Mouse (Mus musculus): Measurements from ENCODE around the gene Tmem88. TPM values are rescaled to one million over a fixed set of nuclear protein-coding genes. Genes with fewer than 3 reads are reported as not detected.

Tmem88 gene
- polyA plus RNA-seq (2015; fragmentation: Nextera tagmentation; extraction: Ambion mirVana): 96.5 and 101 TPM in 2 replicates

DNA sequence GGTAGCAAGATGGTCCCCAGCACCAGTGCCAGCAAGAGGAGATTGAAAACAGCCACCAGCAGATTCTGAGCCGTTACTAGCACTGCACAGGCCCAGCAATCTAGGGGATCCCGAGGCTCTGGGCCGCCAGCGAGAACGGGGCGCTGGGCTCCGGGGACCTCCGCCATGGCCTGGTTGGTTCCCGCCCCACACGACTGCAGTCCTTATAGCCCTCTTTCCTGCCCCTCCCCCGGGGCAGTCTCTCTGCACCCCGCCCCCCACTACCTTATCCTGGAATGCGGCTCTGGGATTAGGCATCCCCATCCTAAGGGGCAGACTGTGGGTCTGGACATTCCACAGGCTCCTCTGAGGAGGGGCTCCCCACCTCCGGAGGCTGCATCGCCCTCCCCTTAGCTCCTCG lies at the start of gene Tmem88:
Gene Tmem88, minus strand, starts transcription at position 176 of the 400 bp plus-strand sequence.
- no peaks in the 10 kb centered on the region for H3K9me3 ChIP-seq (ENCODE audit: low read length)
- H3K4me1 ChIP-seq (ENCODE audit: insufficient read depth, low read depth, low read length): peaks cover 10% of the 10 kb centered on the region
- ATAC-seq: peak; percentile 3; the same call in 1 of the 2 replicates
- peak; percentile 48; the same call in 1 of the 2 replicates for TF ChIP-seq EP300 (IDR thresholded peaks at IDR 0.05)
- no peak for TF ChIP-seq CTCF (IDR thresholded peaks at IDR 0.05)
- DNase-seq (ENCODE audit: low spot score): peak; percentile 65
- peak within 1 kb of the TSS; percentile 84 for H3K9ac ChIP-seq (replicated peaks; ENCODE audit: low read depth)
- H3K27ac ChIP-seq (ENCODE audit: low read length): peak within 1 kb of the TSS; percentile 94
- no peaks in the 10 kb centered on the region for H3K27me3 ChIP-seq (replicated peaks; ENCODE audit: insufficient read depth, low read length)
- peak within 1 kb of the TSS; percentile 76 for H3K4me2 ChIP-seq (replicated peaks; ENCODE audit: low read depth, low read length)
- peaks cover 10% of the 10 kb centered on the region; the same call in 1 of the 2 replicates for H3K36me3 ChIP-seq (ENCODE audit: insufficient read depth, low read length)
- peak within 1 kb of the TSS; percentile 40 for H3K4me3 ChIP-seq (ENCODE audit: low read depth, low read length)
- WGBS: 17% methylated on average over 11 of the region's 16 CpGs

DNA sequence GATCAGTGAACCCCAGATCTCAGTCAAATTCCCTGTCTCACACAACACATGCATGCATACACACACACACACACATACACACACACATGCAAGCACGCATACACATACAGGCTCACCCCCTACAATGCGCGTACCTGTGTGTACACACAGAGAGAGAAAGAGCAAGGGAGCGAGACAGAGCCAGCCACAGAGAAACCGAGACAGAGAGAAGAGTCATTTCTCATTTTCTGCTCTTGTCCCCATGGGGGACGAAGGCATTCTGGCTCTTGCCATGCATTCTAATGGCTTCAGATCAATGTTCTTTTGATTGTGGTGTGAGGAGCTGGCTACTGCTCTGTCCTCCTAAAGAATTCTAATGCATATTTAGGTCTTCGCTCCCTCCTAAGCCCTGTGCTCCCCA lies 49.3 kb upstream of the Tmem88 start:
- Histone ChIP-seq H3K27me3 (replicated peaks; ENCODE audit: insufficient read depth, low read length) (no peaks in the 10 kb centered on the region), H3K4me3 (ENCODE audit: low read depth, low read length) (no peak overlapping the region), H3K4me1 (ENCODE audit: insufficient read depth, low read depth, low read length) (no peaks in the 10 kb centered on the region; the same call in 1 of the 2 replicates), H3K27ac (ENCODE audit: low read length) (no peak overlapping the region), H3K36me3 (ENCODE audit: insufficient read depth, low read length) (no peaks in the 10 kb centered on the region), H3K4me2 (replicated peaks; ENCODE audit: low read depth, low read length) (no peak overlapping the region), H3K9ac (replicated peaks; ENCODE audit: low read depth) (no peak overlapping the region), H3K9me3 (ENCODE audit: low read length) (no peaks in the 10 kb centered on the region)
- ATAC-seq (no peak), DNase-seq (ENCODE audit: low spot score) (no peak)
- TF ChIP-seq EP300 (IDR thresholded peaks at IDR 0.05) (no peak), CTCF (IDR thresholded peaks at IDR 0.05) (no peak)
- WGBS: 91% methylated on average over 7 of the region's 7 CpGs

DNA sequence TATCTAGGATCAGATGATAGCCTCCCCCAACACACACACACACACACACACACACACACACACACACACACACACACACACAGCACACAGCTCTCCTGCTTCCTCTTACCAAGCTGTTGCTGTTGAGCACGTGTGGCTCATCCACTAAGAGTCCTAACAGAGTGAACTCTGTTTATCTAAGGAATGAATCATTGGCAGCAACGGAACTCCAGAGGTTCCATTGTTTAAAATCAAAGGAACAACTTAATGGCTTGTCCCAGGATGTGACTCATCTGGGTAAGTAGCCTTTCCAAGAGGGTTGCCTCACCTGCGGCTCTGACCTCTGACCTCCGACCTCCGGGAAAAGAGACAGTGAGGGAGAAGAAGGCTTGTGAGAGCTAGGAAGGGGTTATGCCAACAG lies 45.3 kb upstream of the Tmem88 start:
- ATAC-seq (peak; percentile 98), DNase-seq (ENCODE audit: low spot score) (peak; percentile 94)
- Histone ChIP-seq H3K4me1 (ENCODE audit: insufficient read depth, low read depth, low read length) (no peaks in the 10 kb centered on the region; the same call in 1 of the 2 replicates), H3K27ac (ENCODE audit: low read length) (no peak overlapping the region; the same call in 1 of the 2 replicates), H3K27me3 (replicated peaks; ENCODE audit: insufficient read depth, low read length) (no peaks in the 10 kb centered on the region), H3K9me3 (ENCODE audit: low read length) (no peaks in the 10 kb centered on the region), H3K4me3 (ENCODE audit: low read depth, low read length) (no peak overlapping the region), H3K4me2 (replicated peaks; ENCODE audit: low read depth, low read length) (no peak overlapping the region), H3K9ac (replicated peaks; ENCODE audit: low read depth) (no peak overlapping the region), H3K36me3 (ENCODE audit: insufficient read depth, low read length) (no peaks in the 10 kb centered on the region)
- peak; percentile 96 for TF ChIP-seq EP300 (IDR thresholded peaks at IDR 0.05)
- no peak for TF ChIP-seq CTCF (IDR thresholded peaks at IDR 0.05)
- 11% methylated on average over 5 of the region's 5 CpGs for WGBS

DNA sequence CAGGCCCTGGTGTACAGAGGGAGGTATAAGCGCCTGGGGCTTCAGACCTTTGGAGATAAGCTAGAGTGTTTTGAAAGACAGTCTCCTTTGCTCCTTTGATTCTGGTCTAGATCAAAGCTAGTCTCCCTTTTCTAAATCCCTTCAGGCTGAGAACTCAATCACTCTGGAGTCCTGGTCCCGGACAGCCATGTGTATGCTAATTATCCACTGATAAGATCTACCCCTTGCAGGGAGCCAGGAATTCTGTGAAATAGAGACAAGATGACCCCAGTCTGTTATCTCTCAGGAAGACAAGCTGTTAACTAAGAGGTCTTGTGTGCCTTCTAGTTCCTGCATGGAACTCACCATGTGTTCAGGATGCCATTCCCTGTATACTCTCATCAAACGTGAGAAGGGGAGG lies 39.3 kb upstream of the Tmem88 start:
- H3K9ac ChIP-seq (replicated peaks; ENCODE audit: low read depth): no peak overlapping the region
- H3K4me1 ChIP-seq (ENCODE audit: insufficient read depth, low read depth, low read length): peaks cover under 1% of the 10 kb centered on the region; the same call in 1 of the 2 replicates
- ATAC-seq: no peak
- no peak overlapping the region for H3K4me2 ChIP-seq (replicated peaks; ENCODE audit: low read depth, low read length)
- H3K27ac ChIP-seq (ENCODE audit: low read length): no peak overlapping the region
- 47% methylated on average over 3 of the region's 3 CpGs for WGBS
- no peaks in the 10 kb centered on the region for H3K27me3 ChIP-seq (replicated peaks; ENCODE audit: insufficient read depth, low read length)
- H3K36me3 ChIP-seq (ENCODE audit: insufficient read depth, low read length): no peaks in the 10 kb centered on the region
- TF ChIP-seq EP300 (IDR thresholded peaks at IDR 0.05): no peak
- no peak for TF ChIP-seq CTCF (IDR thresholded peaks at IDR 0.05)
- H3K9me3 ChIP-seq (ENCODE audit: low read length): no peaks in the 10 kb centered on the region
- no peak for DNase-seq (ENCODE audit: low spot score)
- no peak overlapping the region for H3K4me3 ChIP-seq (ENCODE audit: low read depth, low read length)

DNA sequence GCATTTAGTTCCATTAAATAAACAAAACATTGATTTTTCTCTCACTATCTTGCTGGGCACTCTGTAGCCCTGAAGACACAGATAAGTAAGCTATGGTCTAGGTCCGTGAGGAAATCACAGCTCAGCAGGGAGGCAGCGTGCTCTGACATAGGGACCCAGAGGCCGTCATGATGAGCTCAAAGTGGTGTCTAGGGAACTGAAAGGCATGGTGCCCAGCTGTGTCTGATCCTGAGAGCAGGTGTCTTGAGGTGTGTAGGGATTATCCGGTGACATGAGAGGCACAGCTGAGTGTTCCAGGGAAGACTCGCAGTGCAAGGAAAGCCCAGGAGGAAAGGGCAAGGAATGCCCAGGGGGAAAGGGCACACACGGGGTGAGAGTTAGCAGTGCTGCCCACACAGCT lies 35.2 kb upstream of the Tmem88 start:
- Histone ChIP-seq H3K9ac (replicated peaks; ENCODE audit: low read depth) (no peak overlapping the region), H3K4me2 (replicated peaks; ENCODE audit: low read depth, low read length) (no peak overlapping the region), H3K4me1 (ENCODE audit: insufficient read depth, low read depth, low read length) (0 out of 2 replicates have a peak, but pooled peaks cover 2% of the 10 kb centered on the region), H3K27me3 (replicated peaks; ENCODE audit: insufficient read depth, low read length) (no peaks in the 10 kb centered on the region), H3K36me3 (ENCODE audit: insufficient read depth, low read length) (no peaks in the 10 kb centered on the region), H3K27ac (ENCODE audit: low read length) (no peak overlapping the region), H3K9me3 (ENCODE audit: low read length) (no peaks in the 10 kb centered on the region), H3K4me3 (ENCODE audit: low read depth, low read length) (no peak overlapping the region)
- no peak for TF ChIP-seq EP300 (IDR thresholded peaks at IDR 0.05)
- WGBS: 53% methylated on average over 6 of the region's 6 CpGs
- ATAC-seq (no peak), DNase-seq (ENCODE audit: low spot score) (no peak)

- TF ChIP-seq EP300 (IDR thresholded peaks at IDR 0.05) (no peak), CTCF (IDR thresholded peaks at IDR 0.05) (no peak)
- H3K9ac ChIP-seq (replicated peaks; ENCODE audit: low read depth): no peak overlapping the region
- H3K4me2 ChIP-seq (replicated peaks; ENCODE audit: low read depth, low read length): 0 out of 2 replicates have a peak overlapping the region, but pooled peaks have one; percentile 17
- H3K36me3 ChIP-seq (ENCODE audit: insufficient read depth, low read length): no peaks in the 10 kb centered on the region
- no peaks in the 10 kb centered on the region for H3K9me3 ChIP-seq (ENCODE audit: low read length)
- WGBS: 44% methylated on average over 11 of the region's 11 CpGs
- no peak overlapping the region for H3K27ac ChIP-seq (ENCODE audit: low read length)
- 0 out of 2 replicates have a peak, but pooled peaks cover 2% of the 10 kb centered on the region for H3K4me1 ChIP-seq (ENCODE audit: insufficient read depth, low read depth, low read length)
- no peaks in the 10 kb centered on the region for H3K27me3 ChIP-seq (replicated peaks; ENCODE audit: insufficient read depth, low read length)
- DNase-seq (ENCODE audit: low spot score): no peak
- H3K4me3 ChIP-seq (ENCODE audit: low read depth, low read length): no peak overlapping the region
- peak; percentile 22; the same call in 1 of the 2 replicates for ATAC-seq
Observed at GRCm38 (mm10) chr11:69432640-69432982, 34.6 kb upstream of the Tmem88 start.
